Mouse (Mus musculus): ENCODE data around the gene Gramd4.

GRCm38 (mm10) chr15:86112707-86113341, 55.3 kb downstream of the Gramd4 start:
- TF ChIP-seq CTCF (IDR thresholded peaks at IDR 0.05; ENCODE audit: extremely low read depth, insufficient read length, insufficient replicate concordance, low read depth, low read length) (no peak), POLR2A (IDR thresholded peaks at IDR 0.05; ENCODE audit: low read depth, low read length) (no peak)

Measured in small intestine, adult 2 months (tissue).